Mouse (Mus musculus) G1E-ER4 (cell line): ENCODE results near the gene Nlrc5. TPM values are rescaled to one million over a fixed set of nuclear protein-coding genes. Genes with fewer than 3 reads are reported as not detected.

Source experiments
- GATA1 ChIP-seq: IDR thresholded peaks from one replicate; pipeline ENCODE4 v1.8.0; 2012; ENCODE audit warnings: low read length, inconsistent platforms
- polyA plus RNA-seq: library from polyadenylated mRNA; stranded (reverse); fragments of >175 nt; gene quantifications from 2 replicates; pipeline ENCODE4 v1.2.3, GENCODE M21; 2012

Nlrc5 gene
- polyA plus RNA-seq, 1 experiment, result not detected

DNA sequence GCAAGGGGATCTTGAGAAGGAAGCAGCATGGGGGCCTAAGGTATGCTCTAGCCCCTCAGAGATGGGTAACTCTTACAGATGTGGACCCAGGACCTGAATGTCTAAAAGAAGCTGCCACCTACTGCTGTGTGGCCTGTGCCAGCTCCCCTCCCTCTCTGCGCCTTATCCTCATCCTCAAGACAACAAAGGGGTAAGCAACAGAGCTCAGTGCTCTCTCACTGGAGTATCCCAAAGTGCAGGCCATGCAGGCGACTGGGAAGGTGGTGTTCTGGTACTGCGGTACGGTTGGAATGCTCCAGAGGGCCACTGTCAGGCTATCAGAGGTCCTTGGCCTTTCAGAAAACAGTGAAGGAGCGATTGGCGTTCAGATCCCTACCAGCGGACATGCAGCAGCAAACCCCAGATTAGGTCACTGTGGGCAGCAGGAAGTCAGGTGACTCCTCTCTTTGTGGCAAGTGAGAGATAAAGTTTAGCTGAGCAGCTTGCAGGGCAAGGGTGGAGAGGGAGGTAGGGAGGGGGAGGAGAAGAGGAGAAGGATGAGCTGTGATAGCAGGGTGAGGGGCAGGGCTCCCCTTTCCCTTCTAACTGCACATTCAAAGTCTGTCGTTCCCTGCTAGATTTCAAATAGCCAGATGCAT lies 25.6 kb upstream of the Nlrc5 start:
- TF ChIP-seq GATA1, result peak; percentile 38

DNA sequence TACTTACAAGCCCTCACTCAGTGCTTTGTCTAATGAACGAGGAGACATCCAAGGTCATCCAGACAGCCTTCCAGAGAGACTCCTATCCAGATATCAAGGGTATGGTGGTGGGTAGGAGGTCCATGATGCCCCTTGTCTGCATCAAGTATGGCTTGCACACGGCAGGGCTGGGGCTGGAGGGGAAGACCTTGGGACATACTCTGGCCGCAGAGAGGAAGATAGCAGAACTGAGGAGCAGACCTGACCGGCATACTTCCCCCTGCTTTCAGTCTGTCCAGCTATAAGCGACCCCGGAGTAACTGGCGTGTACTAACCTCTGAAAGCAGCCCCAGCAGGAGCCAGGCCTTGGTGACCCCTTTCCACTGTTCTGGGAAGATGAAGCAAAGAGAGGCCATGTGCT lies 24.6 kb upstream of the Nlrc5 start:
- TF ChIP-seq GATA1, result no peak

DNA sequence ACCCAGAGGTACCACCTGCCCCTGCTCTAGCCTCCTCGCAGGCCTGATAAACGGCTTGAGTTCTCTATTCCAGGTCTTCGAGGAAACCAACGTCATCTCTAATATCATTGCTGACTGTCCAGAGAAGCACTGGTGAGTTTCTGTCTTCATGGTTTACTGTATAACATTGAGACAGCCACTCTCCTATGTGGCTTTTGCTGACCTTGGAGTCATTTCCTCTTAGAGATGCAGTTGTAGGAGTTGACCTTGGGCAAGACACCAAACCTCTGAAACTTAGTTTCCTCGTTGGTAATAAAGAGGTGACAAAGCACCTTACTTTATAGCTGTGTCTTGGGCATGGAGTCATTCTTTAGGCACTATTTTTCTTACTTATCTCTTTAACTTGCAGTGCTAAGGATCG lies 21.6 kb upstream of the Nlrc5 start:
- TF ChIP-seq GATA1, result no peak

DNA sequence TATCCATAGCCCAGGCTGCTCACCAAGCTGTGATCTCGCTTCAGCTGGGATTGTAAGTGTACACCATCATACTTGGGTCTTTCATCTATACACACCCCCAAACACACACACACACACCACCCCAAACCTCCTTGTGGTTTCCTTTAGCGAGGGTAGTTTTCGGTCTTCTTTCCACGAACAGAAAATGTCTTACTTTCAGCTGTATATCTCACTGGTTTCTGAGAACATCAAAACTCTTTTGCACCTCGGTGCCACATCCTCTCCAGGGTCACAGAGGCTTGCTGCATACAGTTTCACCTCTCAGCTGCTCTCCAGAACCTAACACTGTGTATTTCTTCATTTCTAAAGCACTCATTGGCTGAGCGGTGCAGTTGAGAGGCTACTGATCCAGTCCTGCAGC lies 20.6 kb upstream of the Nlrc5 start:
- no peak for TF ChIP-seq GATA1

DNA sequence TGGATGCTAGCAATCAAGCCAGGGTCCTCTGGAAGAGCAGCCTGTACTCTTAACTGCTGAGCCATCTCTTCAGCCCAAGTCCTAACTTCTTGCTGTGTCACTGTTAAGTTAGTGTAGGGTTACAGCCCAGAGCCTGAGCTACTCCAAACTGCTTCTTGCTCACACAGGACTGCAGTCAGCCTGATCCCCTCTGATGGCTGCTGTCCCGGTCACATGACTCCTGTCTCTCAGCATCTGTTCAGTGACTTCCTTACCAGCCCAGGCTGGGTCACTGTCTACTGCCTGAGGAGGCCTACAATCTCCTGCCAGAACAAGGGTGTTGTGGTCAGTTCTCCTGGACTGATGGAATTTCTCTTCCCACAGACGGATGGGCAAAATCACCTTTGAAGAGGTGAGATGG lies 18.9 kb upstream of the Nlrc5 start:
- no peak for TF ChIP-seq GATA1

DNA sequence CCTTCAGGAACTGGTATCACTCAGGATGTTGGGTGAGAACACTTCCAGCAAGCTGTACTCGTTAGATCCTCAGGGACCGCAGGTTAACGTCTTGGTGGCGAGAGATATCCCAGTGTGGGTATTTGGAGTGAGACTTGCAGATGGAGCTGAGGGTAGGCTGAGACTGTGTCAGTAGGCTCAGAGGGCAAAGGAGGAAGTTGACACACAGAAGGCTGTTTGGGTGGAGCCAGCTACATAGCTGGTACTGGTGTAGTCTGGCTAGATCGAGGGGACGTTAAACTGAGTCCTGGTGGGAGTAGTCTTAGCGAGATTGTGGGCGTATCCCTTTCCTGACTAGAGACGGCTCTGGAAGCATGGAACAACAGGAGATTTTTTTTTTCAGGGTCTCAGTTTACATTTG lies 16.1 kb upstream of the Nlrc5 start:
- TF ChIP-seq GATA1, result no peak

DNA sequence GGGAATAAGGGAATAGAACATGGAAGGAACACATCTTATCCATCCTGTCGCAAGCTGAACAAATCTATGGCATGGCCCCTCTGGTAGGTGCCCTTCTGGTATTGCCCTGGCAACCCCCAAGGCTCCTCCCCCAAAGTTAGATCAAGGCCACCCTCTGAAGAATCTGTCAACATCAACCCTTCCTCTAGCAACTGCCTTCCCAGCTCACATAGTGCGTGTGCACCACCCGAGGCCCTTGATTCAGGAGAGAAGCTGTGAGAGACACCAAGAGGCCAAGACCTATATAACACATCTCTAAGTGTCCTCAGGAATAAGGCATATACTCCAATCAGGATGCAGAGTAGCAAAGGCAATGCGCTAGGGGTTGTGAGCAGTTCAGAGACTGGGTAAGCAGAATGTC lies 11.9 kb upstream of the Nlrc5 start:
- no peak for TF ChIP-seq GATA1

DNA sequence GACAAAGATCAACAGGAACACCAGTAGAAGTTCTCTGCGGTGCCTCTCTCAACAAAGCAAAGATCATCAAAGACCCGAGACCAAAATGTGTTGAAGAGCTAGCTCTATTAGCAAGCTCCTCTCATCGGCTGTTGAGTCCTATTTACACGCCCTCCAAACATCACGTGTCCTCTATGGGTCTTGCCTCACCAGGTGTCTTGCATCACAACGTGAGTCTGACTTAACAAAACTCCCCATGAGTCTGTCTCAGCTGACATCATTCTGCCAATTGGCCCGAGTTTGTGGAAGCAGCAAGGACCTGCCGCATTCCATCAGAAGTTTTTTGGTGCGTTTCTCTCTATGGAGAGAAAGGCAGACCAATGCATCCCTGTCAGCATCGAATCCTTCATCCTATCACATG lies 6.2 kb upstream of the Nlrc5 start:
- TF ChIP-seq GATA1, result no peak

DNA sequence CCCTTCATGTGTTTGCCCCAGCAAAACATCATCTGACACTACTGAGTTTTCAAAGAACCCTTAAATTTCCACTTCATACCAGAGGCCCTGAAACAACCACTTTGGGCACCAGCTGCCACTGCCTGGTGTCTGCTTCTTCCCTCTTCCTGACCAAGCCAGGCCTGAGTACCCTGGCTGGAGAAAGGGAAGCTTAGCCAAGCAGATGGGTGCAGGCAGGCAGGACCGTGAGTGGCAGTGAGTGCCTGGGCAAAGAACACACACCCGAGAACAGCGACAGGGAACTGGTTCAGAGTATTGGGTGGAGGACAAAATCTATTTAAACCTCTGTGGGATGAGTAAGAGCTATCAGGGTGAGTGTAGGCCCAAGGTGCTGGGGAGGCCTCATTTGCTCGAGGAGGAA lies 5.7 kb upstream of the Nlrc5 start:
- TF ChIP-seq GATA1, result no peak

DNA sequence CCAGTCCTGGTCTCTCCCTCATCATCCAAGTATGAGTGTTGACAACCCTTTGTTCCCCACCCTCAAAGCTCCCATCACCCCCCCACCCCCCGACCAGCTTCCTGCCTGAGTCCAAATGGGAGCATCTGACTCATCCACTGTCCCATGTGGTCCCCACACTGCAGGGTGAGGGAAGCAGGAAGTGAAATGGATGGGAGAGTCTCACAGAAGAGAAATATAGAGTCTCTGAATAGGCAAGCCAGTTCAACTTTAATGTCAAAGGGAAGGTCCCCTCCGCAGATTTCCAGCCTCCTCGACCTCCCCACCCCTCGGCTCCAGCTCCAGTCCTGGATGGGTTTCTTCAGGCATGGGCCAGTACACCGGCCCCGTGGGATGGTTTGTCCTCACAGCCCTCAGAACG lies 4.8 kb upstream of the Nlrc5 start:
- TF ChIP-seq GATA1, result no peak

DNA sequence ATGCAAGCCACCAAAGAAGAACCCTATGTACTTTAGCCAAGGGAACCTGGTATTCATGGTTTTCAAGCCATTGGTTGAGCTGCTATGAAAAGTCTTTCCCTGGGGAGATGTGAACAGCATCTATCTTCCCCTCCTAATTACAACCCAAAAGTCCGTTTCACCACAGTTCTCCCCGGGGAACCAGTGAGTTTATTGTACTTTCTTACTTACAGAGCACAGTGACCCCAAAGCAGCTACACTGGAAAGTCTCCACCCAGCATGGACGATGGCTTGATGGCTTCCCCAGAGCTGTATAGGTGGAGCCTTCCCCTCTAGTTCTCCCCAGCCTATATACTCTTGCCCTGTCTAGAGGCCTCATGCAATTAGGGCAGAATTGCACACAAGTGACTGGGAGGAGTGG lies 1.9 kb upstream of the Nlrc5 start:
- no peak for TF ChIP-seq GATA1

DNA sequence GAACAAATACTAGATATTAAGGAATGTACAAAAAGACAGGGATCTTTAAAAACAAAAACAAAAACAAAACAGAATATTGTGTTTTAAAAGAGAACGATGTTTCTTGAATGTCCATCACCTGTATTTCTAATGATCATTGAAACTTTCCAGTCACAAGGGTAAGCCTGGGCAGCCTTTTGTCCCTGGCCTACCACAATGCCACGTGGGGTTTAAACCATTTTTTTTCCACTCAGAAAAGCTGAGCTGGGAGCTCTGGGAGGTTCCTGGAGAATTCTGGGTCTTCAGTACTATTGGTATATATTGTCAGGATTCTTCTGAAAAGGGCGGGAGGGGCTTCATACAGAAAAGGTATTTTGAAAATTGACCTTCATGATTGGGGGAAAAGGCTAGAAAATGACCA lies 802 bp downstream of the Nlrc5 start:
- no peak for TF ChIP-seq GATA1

DNA sequence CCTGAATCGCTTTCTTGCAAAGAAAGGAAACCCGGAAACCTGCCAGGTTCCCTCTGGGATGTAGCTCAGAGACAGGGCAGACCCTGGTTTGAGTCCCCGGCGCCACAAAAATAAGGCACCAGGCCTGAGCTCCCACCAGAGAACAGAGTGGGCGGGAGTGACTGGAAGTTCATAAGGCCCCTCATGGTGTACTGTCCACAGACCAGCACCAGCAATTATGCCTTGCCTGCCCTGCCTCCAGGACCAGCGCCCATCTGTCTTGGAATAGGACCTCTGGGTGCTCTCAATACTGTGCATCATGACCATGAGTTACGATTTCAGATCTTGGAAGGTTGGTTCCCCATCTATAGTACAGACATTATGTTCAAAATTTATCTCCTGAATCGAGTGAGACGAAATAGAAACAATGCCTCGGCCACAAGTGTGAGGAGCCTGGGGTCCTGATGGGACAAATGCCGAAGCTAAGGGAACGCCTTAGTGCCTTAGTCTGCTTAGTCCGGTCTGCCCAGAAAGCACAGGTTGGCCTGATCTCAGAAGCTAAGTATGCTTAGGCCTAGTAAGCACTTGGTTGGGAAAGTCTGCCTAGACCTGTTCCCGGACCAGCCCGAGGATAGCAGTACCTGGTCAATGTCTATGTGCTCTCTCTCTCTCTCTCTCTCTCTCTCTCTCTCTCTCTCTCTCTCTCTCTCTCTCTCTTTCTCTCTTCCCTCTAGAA lies 1.4 kb downstream of the Nlrc5 start:
- no peak for TF ChIP-seq GATA1

DNA sequence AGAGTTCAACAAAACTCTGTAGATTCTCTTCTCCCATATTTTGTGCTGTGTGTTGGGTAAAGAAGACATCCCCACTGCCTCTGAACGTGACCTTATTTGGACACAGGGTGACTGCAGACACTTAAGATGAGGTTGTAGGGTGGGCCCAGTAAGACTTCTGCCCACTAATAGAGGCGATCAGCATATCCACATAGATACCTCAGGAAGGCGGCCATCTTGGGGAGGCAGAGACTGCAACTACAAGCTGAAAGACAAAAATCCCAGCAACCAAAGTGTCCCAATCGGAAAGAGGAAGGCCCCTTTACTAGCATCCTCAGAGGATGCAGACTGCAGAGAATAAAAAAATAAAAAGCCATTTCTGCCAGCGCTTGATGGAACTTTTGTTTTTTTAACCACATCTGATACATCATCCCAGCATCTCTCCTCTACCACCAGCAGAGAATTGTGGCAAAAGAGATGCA lies 2.0 kb downstream of the Nlrc5 start:
- no peak for TF ChIP-seq GATA1

DNA sequence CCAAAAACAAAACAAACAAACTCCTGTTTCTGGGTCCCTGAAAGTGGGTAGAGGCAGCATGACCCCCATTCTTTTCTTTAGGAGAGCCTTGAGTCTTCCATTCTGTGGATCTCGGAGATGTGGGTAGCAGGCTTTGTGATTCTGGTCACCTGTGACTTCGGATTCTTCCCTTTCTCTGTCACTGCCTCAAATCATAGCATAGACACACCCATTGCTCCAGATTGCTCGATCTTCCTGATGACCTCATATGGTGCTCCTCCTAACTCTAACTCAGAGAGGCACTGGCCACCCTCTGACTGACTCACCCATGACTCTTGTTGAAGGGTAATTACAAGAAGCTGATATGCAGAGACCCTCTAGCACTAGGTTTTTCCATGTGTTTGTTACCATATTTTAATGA lies 2.7 kb downstream of the Nlrc5 start:
- no peak for TF ChIP-seq GATA1

DNA sequence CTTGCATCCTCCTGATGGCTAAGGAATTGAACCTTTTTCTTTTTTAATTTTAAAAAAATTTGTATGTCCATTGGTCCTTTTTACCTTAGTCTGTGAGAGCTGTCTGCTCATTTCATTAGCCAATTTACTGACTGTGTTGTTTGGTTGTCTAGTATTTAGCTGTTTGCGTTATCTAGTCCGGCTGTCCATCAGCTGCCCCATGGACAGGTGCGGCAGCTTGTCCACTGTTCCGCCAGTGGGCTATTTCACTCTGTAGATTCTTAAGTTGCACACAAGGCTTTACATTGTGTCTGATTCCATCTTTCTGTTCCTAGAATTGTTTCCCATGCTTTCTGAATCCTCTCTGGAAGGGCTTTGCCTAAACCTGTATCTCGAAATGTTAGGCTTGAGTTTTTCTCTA lies 4.5 kb downstream of the Nlrc5 start:
- TF ChIP-seq GATA1, result no peak

DNA sequence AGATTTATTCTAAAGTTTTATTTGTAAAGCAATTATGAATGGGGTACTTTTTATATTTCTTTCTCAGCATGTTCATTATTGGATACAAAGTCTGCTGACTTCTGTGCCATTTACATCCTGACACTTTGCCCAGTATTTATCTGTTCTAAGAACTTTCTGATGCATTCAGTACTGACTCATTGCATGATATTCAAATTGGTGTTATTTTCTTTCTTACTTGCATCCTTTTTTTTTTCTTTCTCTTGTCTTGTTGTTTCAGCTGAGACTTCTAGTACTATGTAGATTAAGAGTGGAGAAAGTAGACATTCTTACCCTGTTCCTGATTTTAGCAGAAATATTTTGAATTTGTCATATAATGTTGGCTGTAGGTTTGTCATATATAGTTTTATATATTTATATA lies 5.5 kb downstream of the Nlrc5 start:
- TF ChIP-seq GATA1, result no peak
